Mouse (Mus musculus) heart, postnatal 25 days (tissue): Measurements from ENCODE around the gene A4gnt. TPM values are rescaled to one million over a fixed set of nuclear protein-coding genes. Genes with fewer than 3 reads are reported as not detected.

Experiments used
- DNase-seq: peaks from one replicate; pipeline ENCODE4 v3.0.0; 2022; ENCODE audit warnings: low spot score
- intact Hi-C: fragments of 180-260 bp; cut with DNase I; formaldehyde crosslinking; loops from one replicate; pipeline ENCODE4 v1.15.1; 2025
- total RNA-seq, 2 experiments: library from RNA; stranded (reverse); gene quantifications; 2 replicates each; pipeline ENCODE4 v1.2.3; 2021

A4gnt gene
- total RNA-seq, 2 experiments from 2014 or later = not detected

DNA sequence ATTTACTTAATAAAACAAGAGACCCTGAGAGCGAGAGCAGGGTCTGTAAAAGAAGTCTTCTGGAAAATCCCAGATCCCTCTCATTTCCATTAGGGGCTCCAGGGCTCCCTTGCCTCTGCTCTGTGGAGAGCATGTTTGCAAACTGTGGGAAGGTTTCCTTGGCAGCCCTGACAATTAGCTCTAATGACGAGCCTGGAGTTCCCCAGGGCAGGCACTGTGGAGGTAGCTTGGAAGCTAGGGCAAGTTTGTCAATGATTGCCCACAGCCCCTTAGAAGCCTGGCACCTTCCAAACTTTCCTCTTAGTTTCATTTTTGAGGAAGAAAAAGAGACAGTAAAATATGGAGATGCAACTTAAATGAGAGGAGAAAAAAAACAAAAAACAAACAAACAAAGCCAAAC is 19.5 kb downstream of the A4gnt start:
- DNase-seq = no peak
- intact Hi-C loops = no loop called here

DNA sequence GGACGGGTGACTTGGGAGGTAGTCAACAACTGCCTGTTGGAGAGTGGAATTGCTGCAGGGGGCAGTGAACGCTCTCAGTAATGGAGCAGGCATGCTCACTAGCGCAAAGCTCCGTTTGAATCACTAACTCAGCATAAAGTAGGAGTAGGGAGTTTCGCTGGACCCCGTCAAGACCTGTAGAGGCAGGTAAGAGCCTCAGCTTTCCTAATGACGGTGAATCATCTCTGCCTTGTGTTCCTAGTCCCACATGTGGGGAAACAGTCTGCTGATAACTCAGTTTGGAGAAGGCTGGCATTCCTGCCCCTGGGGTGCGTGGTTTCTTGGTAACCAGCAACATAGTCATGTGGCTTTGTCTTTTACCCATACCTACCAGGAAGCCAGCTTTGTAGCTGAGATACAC is 20.0 kb downstream of the A4gnt start:
- intact Hi-C loops = no loop called here
- no peak for DNase-seq

DNA sequence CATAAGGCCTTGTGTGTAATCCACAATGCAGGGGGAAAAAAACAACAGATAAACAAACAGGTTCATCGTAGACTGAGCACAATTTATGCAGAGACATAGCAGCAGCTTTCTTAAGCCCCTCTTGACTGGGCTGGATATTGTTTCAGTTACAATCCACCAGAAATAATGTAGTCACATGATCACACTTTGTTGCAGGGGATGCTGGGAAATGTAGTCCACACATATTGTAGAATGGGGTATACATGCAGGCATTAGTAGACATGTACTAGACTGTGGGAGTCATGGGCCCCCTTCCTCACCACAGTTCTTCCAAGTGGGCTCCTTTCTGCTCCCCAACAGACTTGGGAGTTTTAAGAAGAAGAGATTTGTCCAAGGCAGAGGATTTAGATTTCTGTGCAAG is 24.5 kb downstream of the A4gnt start:
- intact Hi-C loops = no loop called here
- no peak for DNase-seq

DNA sequence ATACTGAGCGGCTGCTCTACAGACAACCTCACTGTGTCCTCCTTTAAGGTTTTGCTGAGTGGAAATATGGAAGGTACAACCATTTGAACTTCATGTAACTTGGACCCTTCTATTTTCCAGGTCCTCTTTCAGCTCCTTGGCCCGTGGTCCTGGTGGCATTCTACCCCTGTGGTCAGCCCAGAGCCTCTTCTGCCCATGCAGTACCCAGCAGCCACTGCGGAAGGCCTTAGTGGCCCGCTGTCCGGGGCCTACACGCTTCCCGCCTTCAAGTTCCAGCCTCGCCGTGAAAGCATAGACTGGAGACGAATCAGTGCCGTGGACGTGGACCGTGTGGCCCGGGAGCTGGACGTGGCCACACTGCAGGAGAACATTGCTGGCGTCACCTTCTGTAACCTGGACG is 24.9 kb downstream of the A4gnt start:
- DNase-seq = no peak
- intact Hi-C loops = no loop called here

DNA sequence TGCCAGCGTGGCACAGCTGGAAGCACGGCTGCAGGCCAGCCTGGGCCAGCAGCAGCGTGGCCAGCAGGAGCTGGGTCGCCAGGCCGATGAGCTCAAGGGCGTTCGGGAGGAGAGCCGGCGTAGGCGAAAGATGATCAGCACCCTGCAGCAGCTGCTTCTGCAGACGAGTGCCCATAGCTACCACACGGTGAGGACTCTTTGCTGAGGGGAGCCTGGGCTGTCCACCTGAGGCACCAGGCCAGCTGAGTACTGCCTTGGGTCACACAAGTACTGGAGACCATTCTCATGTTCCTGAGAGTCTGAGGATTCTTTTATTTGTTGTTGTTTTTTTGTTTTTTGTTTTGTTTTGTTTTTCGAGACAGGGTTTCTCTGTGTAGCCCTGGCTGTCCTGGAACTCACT is 25.4 kb downstream of the A4gnt start:
- no peak for DNase-seq
- intact Hi-C loops = no loop called here

DNA sequence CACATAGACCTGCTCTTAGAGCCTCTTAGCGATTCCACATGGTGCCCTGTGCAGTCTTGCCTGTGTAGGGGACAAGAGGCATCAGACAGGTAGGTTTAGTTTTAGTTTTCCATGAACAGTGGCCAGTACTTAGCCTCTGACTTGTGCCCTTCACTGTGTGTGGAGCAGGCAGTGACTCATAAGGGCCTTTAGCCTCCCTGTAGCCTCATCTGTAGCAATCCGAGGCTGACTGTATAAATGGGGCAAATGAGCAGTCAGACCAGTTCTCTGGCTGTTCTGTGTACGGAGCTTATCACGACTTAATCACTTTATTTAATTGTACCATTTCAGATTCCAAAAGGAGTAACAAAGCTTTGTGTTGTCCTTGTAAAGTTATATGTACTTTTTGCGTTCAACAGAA is 27.7 kb downstream of the A4gnt start:
- intact Hi-C loops = no loop called here

DNA sequence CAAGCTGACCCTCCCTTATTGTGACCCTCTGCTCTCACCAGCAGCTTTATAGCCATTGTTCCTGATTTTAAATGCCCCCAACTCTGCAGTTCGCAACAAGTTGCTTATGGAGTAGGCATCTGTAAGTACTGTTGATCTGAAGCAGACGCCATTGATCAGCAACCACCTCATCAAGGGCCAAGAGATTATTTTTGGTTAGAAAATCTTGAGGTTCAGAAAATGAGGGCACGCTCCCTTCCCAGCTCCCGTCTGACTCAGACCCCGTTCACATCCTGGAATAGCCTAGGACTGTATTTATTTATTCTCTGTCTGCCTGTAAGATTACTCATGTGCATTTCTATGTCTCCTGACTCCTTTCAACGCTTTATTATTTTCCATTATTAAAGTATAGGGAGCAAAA is 33.1 kb downstream of the A4gnt start:
- intact Hi-C loops = no loop called here
- no peak for DNase-seq

More for the DNA sequence above, 27.7 kb downstream of the A4gnt start:
- no peak for DNase-seq

GRCm38 (mm10) chr9:99646102-99646501 is 33.8 kb downstream of the A4gnt start:
- DNase-seq = no peak

DNA sequence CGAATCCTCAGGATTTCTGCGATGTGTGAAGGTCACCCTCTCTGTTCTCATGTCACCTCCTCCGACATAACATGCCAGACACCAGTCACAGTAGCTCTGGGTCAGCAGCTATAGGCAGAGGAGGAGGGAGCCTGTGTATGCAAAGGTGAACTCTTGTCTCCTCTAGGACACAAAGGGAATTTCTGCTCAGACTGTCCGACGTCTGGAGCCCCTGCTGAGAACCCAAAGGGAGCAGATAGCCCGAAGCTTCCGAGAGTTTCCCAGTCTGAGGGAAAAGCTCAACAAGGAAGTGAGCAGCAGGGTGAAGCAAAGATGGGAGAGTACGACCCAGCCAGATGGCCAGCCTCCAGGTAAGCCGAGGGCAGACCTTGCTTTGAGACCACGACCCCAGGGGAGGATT is 48.5 kb downstream of the A4gnt start:
- intact Hi-C loops = no loop called here
- DNase-seq = no peak

More at GRCm38 (mm10) chr9:99646102-99646501, 33.8 kb downstream of the A4gnt start:
- intact Hi-C loops = no loop called here

DNA sequence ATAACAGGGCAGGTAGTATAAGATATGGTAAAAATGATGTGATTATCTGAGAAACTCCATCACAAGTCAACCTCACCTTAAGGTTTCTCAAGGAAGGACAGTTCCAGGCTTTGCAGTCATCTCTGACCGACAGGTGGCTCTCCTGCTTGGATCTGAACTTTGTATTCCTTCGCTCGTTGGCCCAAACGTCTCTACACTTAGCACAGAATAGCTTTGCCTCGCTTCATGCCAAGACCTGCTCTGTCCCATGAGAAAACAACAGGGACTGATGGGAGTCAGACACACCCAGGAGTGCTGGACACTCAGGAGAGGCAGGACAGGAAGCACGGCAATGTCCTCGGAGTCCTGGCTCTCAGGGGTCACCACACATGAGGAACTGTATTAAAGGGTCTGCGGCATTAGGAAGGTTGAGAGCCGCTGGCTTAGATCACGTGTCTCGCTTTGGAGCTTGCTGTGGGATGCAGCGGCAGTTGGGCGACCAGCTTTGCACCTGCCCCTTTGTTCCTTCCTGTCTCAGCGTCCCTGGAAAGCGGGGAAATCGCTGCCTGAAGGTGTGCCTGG is 49.4 kb downstream of the A4gnt start:
- DNase-seq = no peak

GRCm38 (mm10) chr9:99662406-99662805 is 50.1 kb downstream of the A4gnt start:
- DNase-seq = no peak
- intact Hi-C loops = loop anchor here (1.0 kb wide), 1 partner anchor 75 kb away; no protein-coding TSS in a partner anchor

More for the DNA sequence above, 49.4 kb downstream of the A4gnt start:
- intact Hi-C loops = loop anchor here (1.0 kb wide), 1 partner anchor 74 kb away; no protein-coding TSS in a partner anchor

DNA sequence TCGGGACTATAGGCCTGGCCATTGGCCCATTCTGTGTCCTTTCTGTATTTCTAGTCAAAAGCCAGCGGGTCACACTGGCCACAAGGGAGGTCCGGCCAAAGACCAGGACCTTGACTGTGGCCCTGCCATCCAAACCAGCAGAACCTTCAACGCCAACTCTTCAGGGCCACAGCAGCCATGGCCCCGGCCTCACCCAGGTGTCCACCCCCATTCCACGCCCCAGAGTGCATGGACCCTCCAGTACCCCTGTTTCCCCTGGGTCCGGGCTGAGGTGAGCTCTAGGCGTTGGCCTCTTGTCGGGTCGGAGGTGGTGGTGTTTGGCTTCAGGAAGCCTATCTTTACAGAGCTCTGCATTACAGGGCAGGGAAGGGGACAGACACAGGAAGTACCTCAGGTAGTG is 50.6 kb downstream of the A4gnt start:
- intact Hi-C loops = loop anchor here (1.0 kb wide), 1 partner anchor 76 kb away; no protein-coding TSS in a partner anchor
- no peak for DNase-seq

DNA sequence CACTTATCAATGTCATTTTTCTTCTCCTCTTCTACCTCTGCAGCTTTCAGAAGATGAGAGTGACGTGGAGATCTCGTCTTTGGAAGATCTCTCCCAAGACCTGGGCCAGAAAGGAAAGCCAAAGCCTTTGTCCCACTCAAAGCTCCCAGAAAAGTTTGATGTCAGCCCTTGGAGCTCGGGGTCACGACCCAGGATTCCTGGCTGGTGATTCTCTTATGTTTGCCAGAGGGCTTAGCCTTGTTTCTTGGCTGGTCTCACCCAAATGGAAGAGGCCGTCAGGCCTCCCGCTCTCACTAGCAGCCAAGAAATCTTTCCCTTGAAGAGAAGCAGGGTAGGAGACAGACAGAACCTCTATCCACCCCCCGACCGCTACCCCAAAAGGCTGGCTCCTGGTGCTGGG is 55.3 kb downstream of the A4gnt start:
- intact Hi-C loops = no loop called here
- DNase-seq = peak; percentile 35

GRCm38 (mm10) chr9:99671603-99672002 is 59.3 kb downstream of the A4gnt start:
- no peak for DNase-seq
- intact Hi-C loops = no loop called here

Other genes starting within 250 kb of the A4gnt start
- 1 to 10 TPM; 4.8 to 6.8 TPM for gene Mras, start 175.1 kb upstream of the A4gnt start, total RNA-seq
- not detected for gene Nme9, start 161.0 kb upstream of the A4gnt start, total RNA-seq
- gene Armc8, start 43.6 kb upstream of the A4gnt start, total RNA-seq = 10 to 100 TPM; 21.2 to 22.1 TPM
- gene Dbr1, start 36.7 kb upstream of the A4gnt start, total RNA-seq = 1 to 10 TPM; 6.5 to 6.8 TPM
- 1 to 10 TPM; 4.1 to 4.2 TPM for gene Dzip1l, start 17.0 kb downstream of the A4gnt start, total RNA-seq
- gene Cldn18, start 104.8 kb downstream of the A4gnt start, total RNA-seq = under 1 TPM in 1 of 2 experiments, not detected in 1; 0.20 TPM